Mouse (Mus musculus) neural tube, embryonic 14.5 days (tissue): ENCODE results near the gene C1ql2. TPM values are rescaled to one million over a fixed set of nuclear protein-coding genes. Genes with fewer than 3 reads are reported as not detected.

Experiments
- ATAC-seq: fragments of 200-750 bp; cut with Nextera tagmentation; 2 replicates; pipeline ENCODE4 v1.8.0; 2017; ENCODE audit warnings: low read depth, mild to moderate bottlenecking, moderate TSS enrichment, moderate library complexity
- H3K27ac ChIP-seq: fragments of 300-500 bp; sonication (generic); 2 replicates; pipeline ENCODE4 v1.5.1; 2014; ENCODE audit warnings: low read depth, mild to moderate bottlenecking, control low read depth, low read length, moderate library complexity, mixed read lengths
- H3K27me3 ChIP-seq: fragments of 300-500 bp; sonication (generic); 2 replicates; pipeline ENCODE4 v1.6.1; 2014; ENCODE audit warnings: low read length; ENCODE audit not compliant: control insufficient read depth, insufficient read depth
- H3K36me3 ChIP-seq: fragments of 300-500 bp; sonication (generic); 2 replicates; pipeline ENCODE4 v1.6.1; 2014; ENCODE audit warnings: low read length, mixed read lengths; ENCODE audit not compliant: control insufficient read depth, insufficient read depth
- H3K4me1 ChIP-seq: fragments of 300-500 bp; sonication (generic); 2 replicates; pipeline ENCODE4 v1.6.1; 2014; ENCODE audit warnings: low read length; ENCODE audit not compliant: control insufficient read depth, insufficient read depth
- H3K4me2 ChIP-seq: fragments of 300-500 bp; sonication (generic); 2 replicates; pipeline ENCODE4 v1.6.1; 2014; ENCODE audit warnings: mild to moderate bottlenecking, low read depth, low read length, control low read depth
- H3K4me3 ChIP-seq: fragments of 300-500 bp; sonication (generic); 2 replicates; pipeline ENCODE4 v1.5.1; 2014; ENCODE audit warnings: low read depth, low read length, control low read depth, mixed read lengths
- H3K9ac ChIP-seq: fragments of 300-500 bp; sonication (generic); replicated peaks from 2 replicates; pipeline ENCODE4 v1.6.1; 2014; ENCODE audit warnings: low read depth, mild to moderate bottlenecking, control low read depth, low read length, mixed read lengths
- H3K9me3 ChIP-seq: fragments of 300-500 bp; sonication (generic); 2 replicates; pipeline ENCODE4 v1.6.1; 2016; ENCODE audit warnings: low read length; ENCODE audit not compliant: control insufficient read depth
- WGBS: fragments of 180-500 bp; shearing (Covaris S2); extraction: QIAGEN DNeasy Blood & Tissue Kit; methylation state at CpG from one replicate; pipeline ENCODE4 v1.1.7; 2014; 5-methylcytosine and 5-hydroxymethylcytosine counted together
- polyA plus RNA-seq: library from polyadenylated mRNA; unstranded; fragments of >200 nt; fragmentation: Nextera tagmentation; extraction: Ambion mirVana; gene quantifications from 2 replicates; pipeline ENCODE4 v1.2.1, GENCODE M21; 2014

Gene C1ql2
- 0.99 and 1.0 TPM in 2 replicates for polyA plus RNA-seq

GRCm38 (mm10) chr1:120340419-120341171 lies at the start of gene C1ql2:
Gene C1ql2, plus strand, starts transcription at chr1:120340582.
- Histone ChIP-seq H3K4me2 (peak within 1 kb of the TSS; percentile 56), H3K27me3 (peaks cover 60% of the 10 kb centered on the region), H3K36me3 (no peaks in the 10 kb centered on the region), H3K27ac (no peak within 1 kb of the TSS), H3K9ac (no peak within 1 kb of the TSS), H3K9me3 (no peaks in the 10 kb centered on the region), H3K4me3 (peak within 1 kb of the TSS; percentile 27), H3K4me1 (peaks cover 16% of the 10 kb centered on the region; the same call in 1 of the 2 replicates)
- ATAC-seq = peak; percentile 62
- WGBS = under 1% methylated on average over 70 of the region's 73 CpGs

- Histone ChIP-seq H3K4me3 (no peak overlapping the region), H3K9me3 (no peaks in the 10 kb centered on the region), H3K27me3 (no peaks in the 10 kb centered on the region), H3K27ac (no peak overlapping the region), H3K36me3 (no peaks in the 10 kb centered on the region), H3K4me1 (no peaks in the 10 kb centered on the region), H3K9ac (no peak overlapping the region), H3K4me2 (no peak overlapping the region)
- ATAC-seq = no peak
- 88% methylated on average over 3 of the region's 3 CpGs for WGBS
These were observed 48.7 kb upstream of the C1ql2 start for GRCm38 (mm10) chr1:120291709-120292108.

- 63% methylated on average over 1 of the region's 1 CpGs for whole genome bisulfite sequencing
These were observed 46.6 kb upstream of the C1ql2 start for GRCm38 (mm10) chr1:120293803-120294202.

GRCm38 (mm10) chr1:120296936-120297335 lies 43.4 kb upstream of the C1ql2 start:
- H3K27ac ChIP-seq = no peak overlapping the region
- no peaks in the 10 kb centered on the region for H3K4me1 ChIP-seq
- ATAC-seq = no peak
- no peaks in the 10 kb centered on the region for H3K9me3 ChIP-seq
- WGBS = 94% methylated on average over 2 of the region's 2 CpGs
- no peaks in the 10 kb centered on the region for H3K36me3 ChIP-seq
- no peaks in the 10 kb centered on the region for H3K27me3 ChIP-seq
- H3K4me2 ChIP-seq = no peak overlapping the region
- no peak overlapping the region for H3K9ac ChIP-seq
- H3K4me3 ChIP-seq = no peak overlapping the region

More at GRCm38 (mm10) chr1:120293803-120294202, 46.6 kb upstream of the C1ql2 start:
- Histone ChIP-seq H3K27ac (no peak overlapping the region), H3K36me3 (no peaks in the 10 kb centered on the region), H3K9ac (no peak overlapping the region), H3K4me2 (no peak overlapping the region), H3K9me3 (no peaks in the 10 kb centered on the region), H3K27me3 (no peaks in the 10 kb centered on the region), H3K4me1 (no peaks in the 10 kb centered on the region), H3K4me3 (no peak overlapping the region)
- ATAC-seq = no peak

- Histone ChIP-seq H3K27me3 (no peaks in the 10 kb centered on the region), H3K36me3 (no peaks in the 10 kb centered on the region), H3K4me2 (no peak overlapping the region), H3K9ac (no peak overlapping the region), H3K4me1 (no peaks in the 10 kb centered on the region), H3K9me3 (no peaks in the 10 kb centered on the region), H3K27ac (no peak overlapping the region), H3K4me3 (no peak overlapping the region)
- no peak for ATAC-seq
- WGBS = 71% methylated on average over 2 of the region's 2 CpGs
These were observed 34.6 kb upstream of the C1ql2 start for GRCm38 (mm10) chr1:120305801-120306200.

- no peak overlapping the region for H3K9ac ChIP-seq
- no peak overlapping the region for H3K27ac ChIP-seq
- ATAC-seq = peak; percentile 52
- H3K36me3 ChIP-seq = no peaks in the 10 kb centered on the region
- WGBS = 51% methylated on average over 16 of the region's 16 CpGs
- no peak overlapping the region for H3K4me3 ChIP-seq
- no peaks in the 10 kb centered on the region for H3K27me3 ChIP-seq
- H3K9me3 ChIP-seq = no peaks in the 10 kb centered on the region
- H3K4me2 ChIP-seq = no peak overlapping the region; the same call in 1 of the 2 replicates
- no peaks in the 10 kb centered on the region for H3K4me1 ChIP-seq
These were observed 18.9 kb upstream of the C1ql2 start for GRCm38 (mm10) chr1:120321270-120322021.

GRCm38 (mm10) chr1:120323131-120323561 lies 17.2 kb upstream of the C1ql2 start:
- Histone ChIP-seq H3K27ac (no peak overlapping the region), H3K9ac (no peak overlapping the region), H3K4me2 (no peak overlapping the region), H3K9me3 (no peaks in the 10 kb centered on the region), H3K4me3 (no peak overlapping the region), H3K27me3 (no peaks in the 10 kb centered on the region), H3K4me1 (no peaks in the 10 kb centered on the region), H3K36me3 (no peaks in the 10 kb centered on the region)
- WGBS = 91% methylated on average over 5 of the region's 5 CpGs
- ATAC-seq = no peak

- Histone ChIP-seq H3K9me3 (no peaks in the 10 kb centered on the region), H3K4me2 (no peak overlapping the region), H3K4me3 (no peak overlapping the region), H3K36me3 (no peaks in the 10 kb centered on the region), H3K27me3 (no peaks in the 10 kb centered on the region), H3K9ac (no peak overlapping the region), H3K4me1 (no peaks in the 10 kb centered on the region), H3K27ac (no peak overlapping the region)
- ATAC-seq = no peak
- 19% methylated on average over 6 of the region's 6 CpGs for WGBS
These were observed 12.7 kb upstream of the C1ql2 start for GRCm38 (mm10) chr1:120327714-120328113.

- H3K4me2 ChIP-seq = no peak overlapping the region
- no peaks in the 10 kb centered on the region for H3K4me1 ChIP-seq
- no peaks in the 10 kb centered on the region for H3K36me3 ChIP-seq
- no peaks in the 10 kb centered on the region for H3K27me3 ChIP-seq
- H3K9me3 ChIP-seq = no peaks in the 10 kb centered on the region
- WGBS = 71% methylated on average over 1 of the region's 1 CpGs
- H3K27ac ChIP-seq = no peak overlapping the region
- no peak overlapping the region for H3K9ac ChIP-seq
- H3K4me3 ChIP-seq = no peak overlapping the region
- ATAC-seq = no peak
These were observed 12.2 kb upstream of the C1ql2 start for GRCm38 (mm10) chr1:120328212-120328611.
